Mouse (Mus musculus) limb, embryonic 10.5 days (tissue): ENCODE measurements around the gene Sfxn2. TPM values are rescaled to one million over a fixed set of nuclear protein-coding genes. Genes with fewer than 3 reads are reported as not detected.
"Not testable (repeated sequence)": the region's sequence is repeated elsewhere in the genome, so short reads cannot be mapped to it uniquely, and the experiment has no call there.

Experiments used
- DNase-seq: peaks from one replicate; pipeline ENCODE4 v3.0.0-alpha.2; 2017; ENCODE audit warnings: low spot score
- H3K27ac ChIP-seq: fragments of 300-500 bp; sonication (generic); 2 replicates; pipeline ENCODE4 v1.5.1; 2016; ENCODE audit warnings: mild to moderate bottlenecking
- H3K27me3 ChIP-seq: fragments of 300-500 bp; sonication (generic); 2 replicates; pipeline ENCODE4 v1.6.1; 2016; ENCODE audit warnings: low read depth, mild to moderate bottlenecking; ENCODE audit not compliant: poor library complexity, severe bottlenecking
- H3K36me3 ChIP-seq: fragments of 300-500 bp; sonication (generic); 2 replicates; pipeline ENCODE4 v1.6.1; 2016; ENCODE audit warnings: mild to moderate bottlenecking, moderate library complexity
- H3K4me1 ChIP-seq: fragments of 300-500 bp; sonication (generic); 2 replicates; pipeline ENCODE4 v1.6.1; 2016
- H3K4me3 ChIP-seq: fragments of 300-500 bp; sonication (generic); 2 replicates; pipeline ENCODE4 v1.5.1; 2016; ENCODE audit warnings: mild to moderate bottlenecking, moderate library complexity
- H3K9me3 ChIP-seq: fragments of 300-500 bp; sonication (generic); replicated peaks from 2 replicates; pipeline ENCODE4 v1.6.1; 2016; ENCODE audit warnings: mild to moderate bottlenecking
- WGBS: fragments of 180-500 bp; shearing (Covaris S2); methylation state at CpG from one replicate; pipeline ENCODE4 v1.1.7; 2016; 5-methylcytosine and 5-hydroxymethylcytosine counted together
- polyA plus RNA-seq: library from polyadenylated mRNA; unstranded; fragments of >200 nt; fragmentation: Nextera tagmentation; extraction: Ambion mirVana; gene quantifications from 2 replicates; pipeline ENCODE4 v1.2.1, GENCODE M21; 2016

Gene Sfxn2
- polyA plus RNA-seq, 1 experiment from 2014 or later, result 21.7 TPM

DNA sequence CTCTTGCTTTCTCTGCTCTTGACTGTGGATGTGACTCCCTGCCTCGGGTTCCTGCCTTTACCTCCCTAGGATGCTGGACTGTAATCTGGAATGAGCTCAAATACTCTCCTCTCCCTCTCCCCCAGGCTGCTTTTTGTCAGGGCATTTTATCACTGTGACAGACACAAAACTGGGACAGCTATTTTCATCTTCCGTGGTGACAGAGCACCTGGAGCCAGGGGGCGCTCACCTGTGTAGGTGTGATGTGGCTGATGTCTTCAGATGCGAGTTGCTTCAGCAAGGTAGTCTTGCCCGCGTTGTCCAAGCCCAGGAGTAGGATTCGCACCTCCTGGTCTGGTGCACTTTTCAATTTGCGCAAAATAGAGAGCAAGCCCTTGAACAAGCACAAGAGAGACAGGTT is 15.2 kb upstream of the Sfxn2 start:
- WGBS, result 69% methylated on average over 8 of the region's 8 CpGs
- no peak for DNase-seq
- H3K4me1 ChIP-seq, result peaks cover 11% of the 10 kb centered on the region
- no peak overlapping the region for H3K27ac ChIP-seq
- no peaks in the 10 kb centered on the region for H3K27me3 ChIP-seq
- peaks cover 60% of the 10 kb centered on the region for H3K36me3 ChIP-seq
- H3K4me3 ChIP-seq, result no peak overlapping the region
- H3K9me3 ChIP-seq, result no peaks in the 10 kb centered on the region

DNA sequence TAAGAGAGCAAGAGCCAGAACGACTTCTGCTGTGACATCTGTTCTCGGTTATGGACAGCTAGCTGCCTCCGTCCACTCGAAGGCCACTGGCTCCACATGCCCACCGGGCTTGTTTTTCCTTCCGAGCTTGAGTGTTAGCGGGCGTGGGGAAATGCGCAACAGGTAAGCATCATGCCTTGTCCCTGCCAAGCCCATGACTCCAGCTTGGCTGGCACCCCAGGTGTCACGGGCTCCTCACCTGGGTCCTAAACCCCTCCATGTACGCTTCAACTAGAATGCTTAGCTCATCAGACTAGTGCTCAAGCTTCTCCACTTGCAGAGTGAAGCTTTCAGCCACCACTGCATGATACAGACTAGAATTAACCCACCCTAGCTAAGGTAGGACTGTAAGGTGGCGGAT is 14.5 kb upstream of the Sfxn2 start:
- H3K36me3 ChIP-seq, result peaks cover 55% of the 10 kb centered on the region

DNA sequence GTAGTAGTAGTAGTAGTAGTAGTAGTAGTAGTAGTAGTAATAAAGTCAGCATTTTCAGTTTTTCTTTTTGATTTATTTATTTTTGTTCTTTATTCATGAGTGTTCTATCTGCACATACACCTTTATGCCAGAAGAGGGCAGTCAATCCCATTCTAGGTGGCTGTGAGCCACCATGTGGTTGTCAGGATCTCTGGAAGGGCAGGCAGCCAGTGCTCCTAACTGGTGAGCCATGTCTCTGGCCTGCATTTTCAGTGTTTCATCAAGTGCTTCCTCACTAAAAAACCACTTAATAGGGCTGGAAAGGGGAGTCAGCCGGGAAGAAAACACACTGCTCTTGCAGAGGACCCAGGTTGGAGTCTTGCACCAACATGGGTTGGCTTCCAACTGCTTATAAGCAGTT is 11.0 kb upstream of the Sfxn2 start:
- H3K27me3 ChIP-seq, result no peaks in the 10 kb centered on the region
- no peak for DNase-seq
- H3K36me3 ChIP-seq, result peaks cover 33% of the 10 kb centered on the region
- no peaks in the 10 kb centered on the region for H3K9me3 ChIP-seq
- 28% methylated on average over 1 of the region's 1 CpGs for WGBS
- no peak overlapping the region for H3K27ac ChIP-seq
- no peak overlapping the region for H3K4me3 ChIP-seq
- H3K4me1 ChIP-seq, result peaks cover 11% of the 10 kb centered on the region

More for the DNA sequence above, 14.5 kb upstream of the Sfxn2 start:
- H3K9me3 ChIP-seq, result no peaks in the 10 kb centered on the region
- no peaks in the 10 kb centered on the region for H3K27me3 ChIP-seq
- H3K4me1 ChIP-seq, result peaks cover 11% of the 10 kb centered on the region
- H3K27ac ChIP-seq, result no peak overlapping the region
- H3K4me3 ChIP-seq, result no peak overlapping the region
- no peak for DNase-seq
- WGBS, result 52% methylated on average over 12 of the region's 12 CpGs

DNA sequence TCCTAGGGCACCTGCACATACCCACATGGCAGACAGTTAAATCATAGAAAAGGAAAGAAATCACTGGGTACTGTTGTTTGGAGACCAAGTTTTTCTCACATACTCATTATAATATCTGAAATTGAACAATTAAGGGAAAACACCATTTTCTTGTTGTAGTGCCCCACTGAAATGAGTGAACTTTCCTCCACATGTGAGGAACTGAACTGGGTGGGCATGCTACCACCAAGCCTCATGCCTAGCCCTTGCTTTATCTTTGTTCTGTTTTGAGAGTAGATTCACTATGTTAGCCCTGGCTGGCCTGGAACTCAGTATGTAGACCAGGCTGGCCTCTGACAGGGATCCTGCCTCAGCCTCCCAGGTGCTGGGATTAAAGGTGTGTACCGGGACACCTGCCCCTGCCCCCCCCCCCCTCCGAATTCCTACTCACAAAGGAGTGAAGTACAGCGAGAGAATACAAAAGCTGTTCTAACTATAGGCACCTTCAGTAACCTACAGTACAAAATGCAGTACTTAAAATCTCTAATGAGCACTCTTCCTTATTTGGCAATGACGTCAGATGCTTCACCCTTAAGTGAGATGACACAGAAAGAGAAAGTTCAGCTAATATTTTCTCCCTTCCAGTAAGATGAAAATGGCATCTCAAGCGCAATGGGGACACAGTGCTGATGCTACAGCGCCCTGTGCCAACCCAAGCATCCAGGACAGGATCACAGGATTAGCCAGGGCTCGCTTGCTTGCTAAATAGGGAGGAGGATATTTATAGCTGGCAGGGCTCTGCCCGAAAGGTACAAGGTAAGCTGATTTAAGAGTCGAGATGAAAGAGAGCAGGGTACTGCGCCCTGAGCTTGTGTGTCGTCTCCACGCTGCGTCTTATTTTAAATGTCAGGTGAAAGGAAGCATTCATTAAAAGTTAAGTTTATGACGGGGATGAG is 10.3 kb upstream of the Sfxn2 start:
- no peak overlapping the region for H3K4me3 ChIP-seq
- WGBS, result 90% methylated on average over 14 of the region's 14 CpGs
- no peak for DNase-seq

DNA sequence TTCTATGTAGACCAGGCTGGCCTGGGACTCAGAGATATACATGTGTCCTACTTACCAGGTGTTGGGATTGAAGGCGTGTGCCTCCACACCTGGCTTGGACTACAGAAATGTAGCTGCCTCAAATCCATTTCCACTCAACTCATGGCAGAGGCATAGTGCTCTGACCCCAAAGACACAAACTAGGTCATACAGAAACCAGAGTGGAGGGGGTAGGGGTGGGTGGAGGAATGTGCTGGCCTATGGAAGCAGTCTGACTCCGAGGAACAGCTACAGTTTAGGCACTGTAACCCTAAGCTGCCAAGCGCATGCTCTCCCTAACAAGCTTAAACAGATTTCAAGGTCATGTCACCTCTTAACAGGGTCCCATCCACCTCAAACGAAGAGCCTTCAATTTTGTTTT is 9.6 kb upstream of the Sfxn2 start:
- Histone ChIP-seq H3K27ac (no peak overlapping the region), H3K27me3 (no peaks in the 10 kb centered on the region), H3K36me3 (peaks cover 31% of the 10 kb centered on the region), H3K4me3 (no peak overlapping the region), H3K9me3 (no peaks in the 10 kb centered on the region), H3K4me1 (peaks cover 8% of the 10 kb centered on the region)
- 88% methylated on average over 4 of the region's 4 CpGs for WGBS
- DNase-seq, result no peak

More for the DNA sequence above, 10.3 kb upstream of the Sfxn2 start:
- H3K4me1 ChIP-seq, result peaks cover 11% of the 10 kb centered on the region
- no peaks in the 10 kb centered on the region for H3K27me3 ChIP-seq
- no peaks in the 10 kb centered on the region for H3K9me3 ChIP-seq
- H3K27ac ChIP-seq, result no peak overlapping the region
- peaks cover 33% of the 10 kb centered on the region for H3K36me3 ChIP-seq

DNA sequence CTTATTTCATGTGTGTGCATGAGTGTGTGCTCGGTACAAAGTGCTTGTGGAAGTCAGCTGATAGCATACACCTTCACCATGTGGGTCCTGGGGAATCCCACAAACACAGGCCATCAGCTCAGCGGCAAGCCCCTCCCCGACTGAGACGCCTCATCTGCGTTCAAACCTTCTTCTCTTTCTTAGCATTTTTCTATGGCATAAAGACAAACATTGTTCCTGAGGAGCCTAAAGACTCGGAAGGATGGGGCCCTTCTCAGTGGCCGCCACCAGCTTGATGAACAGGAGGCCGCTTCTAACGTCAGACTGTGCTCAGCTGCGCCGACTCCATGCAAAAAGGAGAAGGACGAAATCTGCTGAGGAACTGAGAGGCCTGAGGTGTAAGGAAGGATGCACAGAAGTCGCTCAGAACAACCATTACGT is 9.1 kb upstream of the Sfxn2 start:
- Histone ChIP-seq H3K27ac (no peak overlapping the region), H3K4me3 (no peak overlapping the region), H3K36me3 (peaks cover 31% of the 10 kb centered on the region), H3K9me3 (no peaks in the 10 kb centered on the region), H3K4me1 (peaks cover 3% of the 10 kb centered on the region), H3K27me3 (no peaks in the 10 kb centered on the region)
- DNase-seq, result no peak
- 87% methylated on average over 14 of the region's 14 CpGs for WGBS

DNA sequence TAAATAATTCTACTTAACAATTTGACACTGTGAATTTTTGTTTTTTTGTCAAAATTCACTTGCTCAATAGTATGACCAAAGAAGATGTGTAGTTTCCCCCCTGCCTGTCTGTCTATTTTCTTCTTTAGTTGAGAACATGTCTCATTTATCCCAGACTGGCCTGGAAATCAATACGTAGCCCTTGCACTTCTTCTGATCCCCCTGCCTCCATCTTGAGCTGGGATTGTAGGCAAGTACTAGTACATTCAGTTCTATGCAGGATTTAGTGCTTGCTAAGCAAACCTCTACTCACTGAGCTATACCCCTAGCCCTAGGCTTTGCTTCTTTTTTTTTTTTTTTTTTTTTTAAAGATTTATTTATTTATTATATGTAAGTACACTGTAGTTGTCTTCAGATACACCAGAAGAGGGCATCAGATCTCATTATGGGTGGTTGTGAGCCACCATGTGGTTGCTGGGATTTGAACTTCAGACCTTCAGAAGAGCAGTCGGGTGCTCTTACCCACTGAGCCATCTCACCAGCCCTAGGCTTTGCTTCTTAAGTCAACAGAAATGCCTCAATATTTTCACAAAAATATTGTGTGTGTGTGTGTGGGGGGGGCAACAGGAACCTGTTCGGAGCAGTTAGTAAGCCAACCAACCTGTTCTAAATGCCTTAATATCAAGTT is 1.8 kb upstream of the Sfxn2 start:
- H3K36me3 ChIP-seq, result peaks cover 11% of the 10 kb centered on the region
- H3K4me1 ChIP-seq, result peaks cover 36% of the 10 kb centered on the region; the same call in 1 of the 2 replicates
- H3K4me3 ChIP-seq, result peak overlapping the region; percentile 82
- not testable (repeated sequence) for H3K27me3 ChIP-seq, DNase-seq, H3K27ac ChIP-seq, H3K9me3 ChIP-seq
- WGBS, result 89% methylated on average over 3 of the region's 3 CpGs

DNA sequence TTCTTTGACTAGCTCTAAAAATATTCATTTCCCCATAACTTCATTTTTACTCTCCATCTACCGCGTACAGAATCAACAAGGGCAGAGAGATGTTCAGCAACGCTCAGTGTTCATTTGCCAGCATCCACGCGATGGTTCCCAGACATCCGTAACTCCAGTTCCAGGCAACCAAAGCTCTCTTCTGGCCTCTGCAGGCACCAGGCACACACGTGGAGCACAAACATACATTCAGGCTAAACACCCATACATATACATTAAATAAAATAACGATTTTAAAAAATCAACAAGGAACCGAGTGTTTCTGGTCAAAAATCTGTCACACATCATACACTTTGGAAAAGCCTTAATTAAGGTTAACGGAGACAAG is 1.3 kb upstream of the Sfxn2 start:
- H3K9me3 ChIP-seq, result no peaks in the 10 kb centered on the region
- peak overlapping the region; percentile 82 for H3K4me3 ChIP-seq
- 35% methylated on average over 10 of the region's 10 CpGs for WGBS
- H3K27me3 ChIP-seq, result no peaks in the 10 kb centered on the region
- no peak for DNase-seq
- H3K36me3 ChIP-seq, result peaks cover 11% of the 10 kb centered on the region
- H3K4me1 ChIP-seq, result peaks cover 36% of the 10 kb centered on the region; the same call in 1 of the 2 replicates
- H3K27ac ChIP-seq, result peak overlapping the region; percentile 89

DNA sequence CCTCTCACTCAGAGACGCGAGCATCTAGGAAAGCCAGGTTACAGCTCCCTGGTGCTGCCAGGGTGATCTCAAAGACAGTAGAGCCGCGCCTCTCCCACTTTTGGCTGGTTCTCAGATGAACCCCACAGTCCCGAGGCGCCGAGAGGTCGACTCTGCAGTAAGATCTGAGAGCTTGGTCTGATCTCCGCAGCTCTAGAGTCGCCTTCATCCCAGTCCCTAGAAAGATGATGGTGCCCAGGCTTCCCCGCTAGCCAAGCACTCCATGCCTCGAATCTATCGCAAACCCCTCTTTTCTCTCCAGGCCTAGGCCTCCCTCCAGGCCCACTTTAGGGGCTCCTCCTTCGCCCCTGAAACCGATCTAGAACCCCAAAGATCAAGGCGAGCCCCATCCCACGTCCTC is 617 bp upstream of the Sfxn2 start:
- WGBS, result under 1% methylated on average over 17 of the region's 17 CpGs
- H3K4me3 ChIP-seq, result peak overlapping the region; percentile 82
- H3K9me3 ChIP-seq, result no peaks in the 10 kb centered on the region
- H3K27me3 ChIP-seq, result no peaks in the 10 kb centered on the region
- peaks cover 6% of the 10 kb centered on the region for H3K36me3 ChIP-seq
- H3K27ac ChIP-seq, result peak overlapping the region; percentile 89
- peaks cover 36% of the 10 kb centered on the region; the same call in 1 of the 2 replicates for H3K4me1 ChIP-seq
- DNase-seq, result no peak

DNA sequence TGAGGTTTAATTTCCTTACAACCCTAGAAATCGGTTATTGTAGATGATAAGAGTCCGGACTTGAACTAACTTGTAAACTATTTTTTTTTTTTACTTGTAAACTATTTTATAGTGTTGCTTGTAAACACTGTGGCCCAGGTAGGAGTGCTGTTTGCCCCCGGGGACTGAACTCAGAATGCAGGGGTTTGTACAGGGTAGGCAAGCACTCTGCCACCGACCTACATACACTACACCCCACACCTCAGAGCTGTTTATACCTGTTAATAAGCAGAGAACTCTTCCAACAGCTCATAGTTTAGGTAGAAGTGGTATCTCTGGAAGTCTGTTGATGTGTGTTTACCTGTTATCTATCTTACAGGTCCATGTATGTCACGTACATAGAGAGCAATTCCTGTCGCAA is 825 bp downstream of the Sfxn2 start:
- Histone ChIP-seq H3K9me3 (no peaks in the 10 kb centered on the region), H3K27me3 (no peaks in the 10 kb centered on the region), H3K4me1 (peaks cover 36% of the 10 kb centered on the region; the same call in 1 of the 2 replicates), H3K36me3 (no peaks in the 10 kb centered on the region), H3K27ac (0 out of 2 replicates have a peak overlapping the region, but pooled peaks have one; percentile 89), H3K4me3 (peak overlapping the region; percentile 82)
- DNase-seq, result no peak
- 49% methylated on average over 6 of the region's 6 CpGs for WGBS

DNA sequence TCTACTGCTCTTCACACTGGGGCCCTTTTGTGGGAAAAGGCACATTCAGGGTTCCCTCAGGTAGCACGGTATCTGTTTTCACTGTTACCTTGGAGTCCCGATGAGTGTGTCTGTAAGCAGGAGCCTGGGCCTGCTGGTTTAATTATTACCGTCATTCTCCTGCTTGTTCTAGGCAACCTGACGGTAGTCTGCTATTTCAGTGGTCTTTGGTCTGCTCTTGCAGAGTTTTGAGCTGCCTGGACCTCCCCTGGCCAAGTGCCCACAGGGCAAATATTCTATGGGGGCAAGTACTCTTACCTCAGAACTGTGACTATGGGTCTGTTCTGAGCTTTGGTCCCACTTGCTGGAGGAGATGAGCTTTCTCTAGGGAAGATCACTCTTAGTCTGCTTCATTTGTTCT is 2.0 kb downstream of the Sfxn2 start:
- Histone ChIP-seq H3K27me3 (no peaks in the 10 kb centered on the region), H3K9me3 (no peaks in the 10 kb centered on the region), H3K27ac (no peak overlapping the region), H3K4me3 (no peak overlapping the region), H3K4me1 (peaks cover 36% of the 10 kb centered on the region; the same call in 1 of the 2 replicates), H3K36me3 (no peaks in the 10 kb centered on the region)
- no peak for DNase-seq
- 57% methylated on average over 4 of the region's 4 CpGs for WGBS

DNA sequence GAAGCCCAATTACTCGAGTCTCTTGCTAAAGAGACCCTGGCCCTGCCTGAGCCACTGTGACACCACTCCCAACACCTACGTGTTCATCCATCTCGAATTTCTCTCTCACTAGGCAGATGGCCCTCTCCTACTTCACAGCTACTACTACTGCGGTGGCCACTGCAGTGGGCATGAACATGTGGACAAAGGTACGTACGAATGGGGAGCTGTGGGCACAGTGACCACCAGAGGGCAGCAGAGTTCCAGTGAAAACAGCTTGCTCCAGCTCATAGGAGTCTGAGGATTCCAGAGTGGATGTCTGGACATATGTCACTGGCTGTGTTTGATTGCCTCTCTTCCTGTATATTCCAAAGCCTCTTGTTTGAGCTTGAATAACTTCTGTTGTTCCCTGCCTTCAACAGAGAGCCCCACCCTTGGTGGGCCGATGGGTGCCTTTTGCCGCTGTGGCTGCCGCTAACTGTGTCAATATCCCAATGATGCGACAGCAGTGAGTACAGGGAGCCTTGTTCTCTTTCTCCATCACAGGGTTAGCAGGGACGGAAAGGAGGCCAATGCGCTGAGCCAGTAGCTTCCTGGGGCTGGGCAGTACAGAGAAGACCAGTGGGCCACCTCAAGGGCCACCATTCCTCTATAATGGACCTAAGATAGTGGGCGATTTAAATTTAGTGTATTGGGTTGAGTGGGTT is 14.8 kb downstream of the Sfxn2 start:
- 59% methylated on average over 13 of the region's 13 CpGs for WGBS
- Histone ChIP-seq H3K36me3 (peaks cover 74% of the 10 kb centered on the region), H3K4me1 (no peaks in the 10 kb centered on the region), H3K4me3 (no peak overlapping the region), H3K27ac (no peak overlapping the region), H3K9me3 (no peaks in the 10 kb centered on the region), H3K27me3 (no peaks in the 10 kb centered on the region)
- peak; percentile 93 for DNase-seq

DNA sequence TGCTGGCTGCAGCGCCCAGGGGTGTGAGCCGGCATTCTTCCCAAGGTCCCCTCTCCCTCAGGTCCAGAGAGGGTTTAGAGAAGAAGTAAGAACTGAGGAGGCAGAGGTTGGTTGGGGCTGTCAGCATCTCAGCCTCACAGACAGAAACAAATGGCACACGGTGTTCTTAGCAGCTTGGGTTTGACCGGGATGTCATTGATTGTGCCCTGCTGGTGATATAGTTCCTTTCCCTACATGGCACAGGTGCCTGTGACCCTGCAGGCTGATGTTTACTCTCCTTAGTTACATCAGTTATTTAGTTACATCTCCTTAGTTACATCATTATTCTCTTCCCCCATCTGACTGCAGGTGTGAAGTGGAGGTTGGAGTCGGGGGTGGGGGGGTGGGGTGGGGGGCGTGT is 18.4 kb downstream of the Sfxn2 start:
- no peak overlapping the region for H3K4me3 ChIP-seq
- no peaks in the 10 kb centered on the region for H3K4me1 ChIP-seq
- no peak overlapping the region for H3K27ac ChIP-seq
- H3K9me3 ChIP-seq, result no peaks in the 10 kb centered on the region
- peaks cover 81% of the 10 kb centered on the region for H3K36me3 ChIP-seq
- DNase-seq, result no peak
- 83% methylated on average over 6 of the region's 6 CpGs for WGBS
- H3K27me3 ChIP-seq, result no peaks in the 10 kb centered on the region
